In the genomic region with DNA sequence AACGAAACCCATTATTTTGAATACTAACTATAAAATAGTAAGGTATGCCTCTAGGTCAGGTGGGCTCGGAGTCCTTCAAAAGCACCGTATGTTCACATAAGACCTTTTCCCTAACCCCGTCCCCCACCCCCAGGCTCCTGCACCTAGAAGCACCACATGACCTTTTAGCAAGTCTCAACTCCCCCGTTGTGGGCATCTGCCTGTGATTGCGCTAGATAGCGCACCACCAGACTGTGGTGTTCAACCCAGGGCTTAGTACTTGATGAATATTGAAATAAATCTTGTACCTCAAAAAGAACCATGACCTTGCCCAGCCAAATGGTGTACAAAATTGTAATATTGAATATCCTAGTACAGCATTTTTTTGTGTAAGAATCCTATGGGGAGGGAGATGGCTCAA, we compare ENCODE assay signal across 13 mouse cellular contexts.
DNase-seq lines count a peak whose midpoint lies in the region; ATAC-seq lines count a peak whose summit lies in the region.
"Had no signal": no experiment of that assay in that cellular context is flagged by ENCODE, and none has a peak within 500 bp of the region (broad histone marks: within the 10 kb centered on the region; RNA-seq: fewer than 3 reads in every experiment).

No protein-coding gene starts in this region.

- H3K27ac ChIP-seq in neural tube, embryonic 12.5 days: no peak overlapping the region
- H3K27ac ChIP-seq in forebrain, embryonic 14.5 days (ENCODE audit: low read depth, low read length): peak overlapping the region; percentile 86; the same call in 1 of the 2 replicates
- peak overlapping the region; percentile 91 for H3K27ac ChIP-seq in neural tube, embryonic 15.5 days (replicated peaks)
- H3K27ac ChIP-seq in kidney, embryonic 14.5 days (ENCODE audit: low read depth, low read length): no peak overlapping the region
- H3K27ac ChIP-seq in kidney, embryonic 15.5 days: no peak overlapping the region
- H3K27ac ChIP-seq: heart, embryonic 13.5 days; lung, embryonic 15.5 days had no signal

- ATAC-seq in neural tube, embryonic 12.5 days (ENCODE audit: low FRiP score, low read depth): no peak
- no peak for ATAC-seq in forebrain, embryonic 14.5 days
- ATAC-seq in inflammation-experienced regulatory T-cells, adult 6 months: peak; percentile 39
- ATAC-seq in neural tube, embryonic 15.5 days (ENCODE audit: low FRiP score): no peak
- ATAC-seq in kidney, embryonic 14.5 days (ENCODE audit: low FRiP score, low TSS enrichment): no peak
- ATAC-seq in kidney, embryonic 15.5 days (replicated peaks; ENCODE audit: low FRiP score): no peak

- WGBS in neural tube, embryonic 12.5 days: 92% methylated on average over 7 of the region's 7 CpGs
- WGBS in forebrain, embryonic 14.5 days: 86% methylated on average over 7 of the region's 7 CpGs
- WGBS in neural tube, embryonic 15.5 days: 89% methylated on average over 7 of the region's 7 CpGs
- 89% methylated on average over 7 of the region's 7 CpGs for WGBS in kidney, embryonic 14.5 days
- 93% methylated on average over 7 of the region's 7 CpGs for WGBS in kidney, embryonic 15.5 days

- H3K27me3 ChIP-seq in neural tube, embryonic 12.5 days (replicated peaks): no peaks in the 10 kb centered on the region
- H3K27me3 ChIP-seq in forebrain, embryonic 14.5 days (replicated peaks; ENCODE audit: control insufficient read depth, insufficient read depth, low read length): no peaks in the 10 kb centered on the region
- H3K27me3 ChIP-seq in neural tube, embryonic 15.5 days (replicated peaks): no peaks in the 10 kb centered on the region
- no peaks in the 10 kb centered on the region for H3K27me3 ChIP-seq in kidney, embryonic 14.5 days (ENCODE audit: control insufficient read depth, insufficient read depth, low read length)
- no peaks in the 10 kb centered on the region for H3K27me3 ChIP-seq in kidney, embryonic 15.5 days
- H3K27me3 ChIP-seq: heart, embryonic 13.5 days; lung, embryonic 15.5 days had no signal

- no peak overlapping the region for H3K9ac ChIP-seq in neural tube, embryonic 12.5 days
- H3K9ac ChIP-seq in forebrain, embryonic 14.5 days (ENCODE audit: low read length): no peak overlapping the region
- H3K9ac ChIP-seq in neural tube, embryonic 15.5 days (replicated peaks): no peak overlapping the region
- H3K9ac ChIP-seq in kidney, embryonic 14.5 days (ENCODE audit: low read depth, low read length): no peak overlapping the region
- H3K9ac ChIP-seq in kidney, embryonic 15.5 days: no peak overlapping the region
- H3K9ac ChIP-seq: lung, embryonic 15.5 days had no signal

- H3K9me3 ChIP-seq in neural tube, embryonic 12.5 days: no peaks in the 10 kb centered on the region
- H3K9me3 ChIP-seq in forebrain, embryonic 14.5 days (replicated peaks; ENCODE audit: control insufficient read depth, low read length): no peaks in the 10 kb centered on the region; the same call in 1 of the 2 replicates
- no peaks in the 10 kb centered on the region for H3K9me3 ChIP-seq in neural tube, embryonic 15.5 days (replicated peaks)
- H3K9me3 ChIP-seq in kidney, embryonic 14.5 days (ENCODE audit: control insufficient read depth, low read length): no peaks in the 10 kb centered on the region
- no peaks in the 10 kb centered on the region for H3K9me3 ChIP-seq in kidney, embryonic 15.5 days (replicated peaks)
- H3K9me3 ChIP-seq: heart, embryonic 13.5 days; lung, embryonic 15.5 days had no signal

- no peak overlapping the region for H3K4me3 ChIP-seq in neural tube, embryonic 12.5 days
- no peak overlapping the region for H3K4me3 ChIP-seq in forebrain, embryonic 14.5 days (ENCODE audit: low read depth, low read length)
- no peak overlapping the region for H3K4me3 ChIP-seq in neural tube, embryonic 15.5 days (replicated peaks)
- H3K4me3 ChIP-seq in kidney, embryonic 14.5 days (ENCODE audit: low read length): no peak overlapping the region
- H3K4me3 ChIP-seq in kidney, embryonic 15.5 days (replicated peaks): no peak overlapping the region
- H3K4me3 ChIP-seq: myocyte had no signal

- H3K36me3 ChIP-seq in neural tube, embryonic 12.5 days: no peaks in the 10 kb centered on the region
- no peaks in the 10 kb centered on the region for H3K36me3 ChIP-seq in forebrain, embryonic 14.5 days (ENCODE audit: control insufficient read depth, insufficient read depth, low read length)
- H3K36me3 ChIP-seq in neural tube, embryonic 15.5 days: no peaks in the 10 kb centered on the region
- H3K36me3 ChIP-seq in kidney, embryonic 14.5 days (ENCODE audit: control insufficient read depth, insufficient read depth, low read length): no peaks in the 10 kb centered on the region
- no peaks in the 10 kb centered on the region for H3K36me3 ChIP-seq in kidney, embryonic 15.5 days
- H3K36me3 ChIP-seq: heart, embryonic 13.5 days; lung, embryonic 15.5 days had no signal

- H3K4me1 ChIP-seq in neural tube, embryonic 12.5 days: peaks cover 15% of the 10 kb centered on the region; the same call in 1 of the 2 replicates
- H3K4me1 ChIP-seq in forebrain, embryonic 14.5 days (ENCODE audit: control insufficient read depth, insufficient read depth, low read length): peaks cover 4% of the 10 kb centered on the region; the same call in 1 of the 2 replicates
- peaks cover 24% of the 10 kb centered on the region for H3K4me1 ChIP-seq in neural tube, embryonic 15.5 days
- H3K4me1 ChIP-seq in kidney, embryonic 14.5 days (ENCODE audit: control insufficient read depth, insufficient read depth, low read length): peaks cover 5% of the 10 kb centered on the region; the same call in 1 of the 2 replicates
- H3K4me1 ChIP-seq in kidney, embryonic 15.5 days: peaks cover 11% of the 10 kb centered on the region

- H3K4me2 ChIP-seq in neural tube, embryonic 12.5 days (replicated peaks): peak overlapping the region; percentile 62; the same call in 1 of the 2 replicates
- H3K4me2 ChIP-seq in forebrain, embryonic 14.5 days (ENCODE audit: low read length): no peak overlapping the region
- H3K4me2 ChIP-seq in neural tube, embryonic 15.5 days: peak overlapping the region; percentile 67; the same call in 1 of the 2 replicates
- no peak overlapping the region for H3K4me2 ChIP-seq in kidney, embryonic 14.5 days (replicated peaks; ENCODE audit: low read depth, low read length)
- H3K4me2 ChIP-seq in kidney, embryonic 15.5 days: no peak overlapping the region

- DNase-seq in neural tube, embryonic 10.5 days (ENCODE audit: extremely low spot score, low spot score): no peak
- no peak for DNase-seq in forebrain, embryonic 14.5 days (ENCODE audit: low spot score)
- DNase-seq in thymus, postnatal 36 days: no peak
- DNase-seq: kidney, adult 9 months; thymus, adult 2 months had no signal

Comparison
In these comparisons a context has a peak if more than half of its experiments do, and no peak if none do; other contexts are left out.
1. H3K27ac ChIP-seq: peak in forebrain, embryonic 14.5 days (single experiment) and neural tube, embryonic 15.5 days (single experiment); none in neural tube, embryonic 12.5 days (single experiment), kidney, embryonic 14.5 days (single experiment) and kidney, embryonic 15.5 days (single experiment).
2. H3K4me2 ChIP-seq: peak in neural tube, embryonic 12.5 days (single experiment) and neural tube, embryonic 15.5 days (single experiment); none in forebrain, embryonic 14.5 days (single experiment), kidney, embryonic 14.5 days (single experiment) and kidney, embryonic 15.5 days (single experiment).